Comparison of ENCODE assay signal across 22 mouse cellular contexts in genomic region chr3:121537996-121538395, GRCm38 (mm10). TPM values are rescaled to one million over a fixed set of nuclear protein-coding genes. Genes with fewer than 3 reads are reported as not detected.
"Had no signal": no experiment of that assay in that cellular context is flagged by ENCODE, and none has a peak within 500 bp of the region (broad histone marks: within the 10 kb centered on the region; RNA-seq: fewer than 3 reads in every experiment).

No protein-coding gene starts in this region.

- H3K4me2 ChIP-seq: kidney, embryonic 15.5 days; limb, embryonic 12.5 days; limb, embryonic 15.5 days; liver, embryonic 11.5 days; midbrain, embryonic 13.5 days; neural tube, embryonic 13.5 days; stomach, embryonic 15.5 days had no signal

- H3K36me3 ChIP-seq: kidney, embryonic 15.5 days; limb, embryonic 12.5 days; limb, embryonic 15.5 days; midbrain, embryonic 10.5 days; midbrain, embryonic 13.5 days; neural tube, embryonic 13.5 days; stomach, embryonic 15.5 days had no signal

- ATAC-seq: inflammation-experienced regulatory T-cells, adult 6 months; intestine, postnatal 0 days; liver, postnatal 0 days; midbrain, embryonic 13.5 days; midbrain, embryonic 16.5 days had no signal

- H3K27me3 ChIP-seq: stomach, embryonic 15.5 days had no signal

- H3K27ac ChIP-seq: kidney, embryonic 15.5 days; limb, embryonic 15.5 days; liver, embryonic 14.5 days; midbrain, embryonic 10.5 days; midbrain, embryonic 13.5 days; neural tube, embryonic 13.5 days; stomach, embryonic 15.5 days had no signal

- DNase-seq: kidney, adult 8-10 months; kidney, postnatal 10 days; kidney, postnatal 4 days; left cerebral cortex, postnatal 4 days; liver, postnatal 0 days; right cerebral cortex, postnatal 14 days; spleen, adult 18-20 months; thymus, postnatal 25 days had no signal

- H3K4me3 ChIP-seq: kidney, embryonic 15.5 days; limb, embryonic 12.5 days; limb, embryonic 15.5 days; megakaryocyte, embryonic 14.5 days; midbrain, embryonic 10.5 days; midbrain, embryonic 13.5 days; myocyte; neural tube, embryonic 13.5 days; stomach, embryonic 15.5 days had no signal

- H3K9me3 ChIP-seq: kidney, embryonic 15.5 days; limb, embryonic 12.5 days; limb, embryonic 15.5 days; megakaryocyte, embryonic 14.5 days; midbrain, embryonic 10.5 days; midbrain, embryonic 13.5 days; neural tube, embryonic 13.5 days; stomach, embryonic 15.5 days had no signal

- H3K4me1 ChIP-seq: limb, embryonic 15.5 days had no signal

- H3K9ac ChIP-seq: kidney, embryonic 15.5 days; limb, embryonic 12.5 days; limb, embryonic 15.5 days; liver, embryonic 14.5 days; liver, postnatal 0 days; midbrain, embryonic 13.5 days; neural tube, embryonic 13.5 days; stomach, embryonic 15.5 days had no signal

RNA-seq across cellular contexts. Expression of gene Slc44a3, which starts 5.8 kb away (rescaled TPM):
- polyA plus RNA-seq: inflammation-experienced regulatory T-cells, adult 6 months had no signal
